Mouse (Mus musculus): ENCODE data around the gene Wscd2. TPM values are rescaled to one million over a fixed set of nuclear protein-coding genes. Genes with fewer than 3 reads are reported as not detected.

Gene Wscd2
- polyA plus RNA-seq, 1 experiment: not detected

DNA sequence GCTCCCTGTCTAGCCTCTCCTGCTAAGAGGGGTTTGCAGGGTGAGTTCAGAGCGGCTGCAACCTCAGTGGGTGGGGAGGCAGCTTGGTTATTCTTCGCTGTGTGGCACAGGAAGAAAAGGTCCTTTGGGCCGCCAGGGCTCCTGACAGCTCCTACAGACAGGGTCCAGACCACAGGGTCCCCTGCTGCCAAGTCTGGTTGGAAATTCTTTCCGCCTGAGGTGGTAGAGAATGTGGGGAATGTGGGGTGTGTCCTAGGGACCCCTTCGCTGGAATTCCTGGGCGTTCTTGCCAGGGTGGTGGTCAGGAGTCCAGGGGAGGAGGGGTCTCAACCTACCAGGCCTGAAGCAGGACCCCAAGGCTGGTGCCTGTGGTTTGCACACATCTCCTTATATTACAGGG is 13.3 kb upstream of the Wscd2 start:
- Histone ChIP-seq H3K36me3 (replicated peaks; ENCODE audit: low read length) (no peaks in the 10 kb centered on the region), H3K4me1 (no peaks in the 10 kb centered on the region), H3K9me3 (peaks cover 7% of the 10 kb centered on the region; the same call in 1 of the 2 replicates), H3K4me3 (replicated peaks) (no peak overlapping the region), H3K27me3 (replicated peaks) (peaks cover 35% of the 10 kb centered on the region)
- TF ChIP-seq FLI1 (IDR thresholded peaks at IDR 0.05; ENCODE audit: low read length) (no peak), GATA1 (IDR thresholded peaks at IDR 0.05; ENCODE audit: borderline replicate concordance, low read length) (no peak)

- Histone ChIP-seq H3K4me1 (no peaks in the 10 kb centered on the region), H3K36me3 (replicated peaks; ENCODE audit: low read length) (no peaks in the 10 kb centered on the region), H3K27me3 (replicated peaks) (peaks cover 22% of the 10 kb centered on the region), H3K4me3 (replicated peaks) (no peak overlapping the region), H3K9me3 (peaks cover 7% of the 10 kb centered on the region; the same call in 1 of the 2 replicates)
- TF ChIP-seq FLI1 (IDR thresholded peaks at IDR 0.05; ENCODE audit: low read length) (no peak), GATA1 (IDR thresholded peaks at IDR 0.05; ENCODE audit: borderline replicate concordance, low read length) (no peak)
Observed at GRCm38 (mm10) chr5:113479075-113479474, 11.1 kb upstream of the Wscd2 start.

- Histone ChIP-seq H3K4me1 (no peaks in the 10 kb centered on the region), H3K9me3 (peaks cover 7% of the 10 kb centered on the region; the same call in 1 of the 2 replicates), H3K4me3 (replicated peaks) (no peak overlapping the region), H3K27me3 (replicated peaks) (peaks cover 16% of the 10 kb centered on the region), H3K36me3 (replicated peaks; ENCODE audit: low read length) (no peaks in the 10 kb centered on the region)
- TF ChIP-seq FLI1 (IDR thresholded peaks at IDR 0.05; ENCODE audit: low read length) (no peak), GATA1 (IDR thresholded peaks at IDR 0.05; ENCODE audit: borderline replicate concordance, low read length) (no peak)
Observed at GRCm38 (mm10) chr5:113480451-113480850, 9.7 kb upstream of the Wscd2 start.

DNA sequence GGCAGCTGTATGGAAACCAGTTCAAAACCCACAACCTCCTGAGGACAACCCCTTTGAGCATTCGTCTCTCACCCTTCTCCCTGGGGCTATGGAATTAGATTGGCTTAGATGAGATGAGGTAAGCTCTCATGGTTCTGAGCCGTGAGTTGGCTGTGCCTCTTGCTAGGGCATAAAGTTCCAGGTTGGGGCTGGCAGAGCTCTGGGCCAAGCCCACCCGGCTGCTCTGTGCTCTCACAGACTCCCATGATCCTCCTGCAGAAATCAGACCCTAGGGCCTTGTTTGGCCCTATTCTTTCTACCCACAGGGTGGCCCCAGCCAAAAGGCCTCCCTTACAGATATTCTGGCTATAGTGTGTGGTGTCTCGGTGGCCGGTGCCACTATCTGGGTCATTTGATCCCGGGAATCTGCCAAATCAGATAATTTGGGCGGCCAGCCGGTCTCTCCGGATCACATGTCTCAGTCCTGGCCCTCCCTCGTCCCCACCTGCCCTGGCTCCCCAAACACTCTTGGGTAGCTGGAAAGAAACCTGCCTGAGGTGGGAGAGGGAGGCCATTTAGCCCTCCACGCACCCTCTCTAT is 4.5 kb upstream of the Wscd2 start:
- Histone ChIP-seq H3K36me3 (replicated peaks; ENCODE audit: low read length) (no peaks in the 10 kb centered on the region), H3K4me3 (replicated peaks) (no peak overlapping the region), H3K4me1 (no peaks in the 10 kb centered on the region), H3K9me3 (peaks cover 7% of the 10 kb centered on the region; the same call in 1 of the 2 replicates), H3K27me3 (replicated peaks) (peaks cover 30% of the 10 kb centered on the region)
- TF ChIP-seq FLI1 (IDR thresholded peaks at IDR 0.05; ENCODE audit: low read length) (no peak), GATA1 (IDR thresholded peaks at IDR 0.05; ENCODE audit: borderline replicate concordance, low read length) (no peak)

DNA sequence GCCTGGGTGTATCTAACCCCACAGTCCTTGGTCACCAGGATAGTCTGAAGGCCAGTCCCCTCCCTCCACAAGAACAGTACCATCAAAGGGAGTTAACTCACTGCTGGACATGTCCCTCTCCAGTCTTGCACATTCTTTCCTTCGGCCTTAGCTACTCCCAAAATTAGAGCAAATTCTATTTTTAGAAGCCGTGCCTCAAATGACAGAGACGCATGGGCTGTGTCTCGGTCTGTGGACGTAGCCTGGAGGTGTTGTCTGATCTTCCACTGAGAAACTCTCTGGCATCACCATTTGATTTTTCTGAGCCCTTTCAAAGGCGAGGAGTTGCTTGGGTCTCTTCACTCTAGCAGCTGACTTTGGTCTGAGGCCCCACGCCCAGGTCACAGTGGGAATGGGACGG is 2.3 kb upstream of the Wscd2 start:
- TF ChIP-seq FLI1 (IDR thresholded peaks at IDR 0.05; ENCODE audit: low read length) (no peak), GATA1 (IDR thresholded peaks at IDR 0.05; ENCODE audit: borderline replicate concordance, low read length) (no peak)
- H3K27me3 ChIP-seq (replicated peaks): peaks cover 48% of the 10 kb centered on the region
- H3K4me1 ChIP-seq: no peaks in the 10 kb centered on the region
- no peaks in the 10 kb centered on the region for H3K36me3 ChIP-seq (replicated peaks; ENCODE audit: low read length)
- no peaks in the 10 kb centered on the region for H3K9me3 ChIP-seq
- H3K4me3 ChIP-seq (replicated peaks): no peak overlapping the region

DNA sequence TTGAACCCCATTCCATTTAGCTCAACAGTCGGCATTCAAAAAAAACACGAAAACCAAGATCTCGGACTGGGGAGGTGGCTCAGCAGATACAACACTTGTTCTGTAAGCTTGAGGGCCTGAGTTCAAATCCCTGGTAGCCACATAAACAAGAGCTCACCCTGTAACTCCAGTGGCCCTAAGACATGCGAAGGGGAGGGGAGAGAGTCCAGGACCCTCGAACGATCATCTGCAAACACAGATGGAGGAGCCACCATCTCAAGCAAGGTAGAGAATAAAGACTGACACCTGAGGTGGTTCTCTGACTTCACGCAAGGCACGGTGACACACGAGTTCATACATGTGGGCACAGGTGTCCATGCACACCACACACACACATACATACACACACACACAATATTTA is 516 bp upstream of the Wscd2 start:
- peaks cover 62% of the 10 kb centered on the region for H3K27me3 ChIP-seq (replicated peaks)
- no peaks in the 10 kb centered on the region for H3K9me3 ChIP-seq
- TF ChIP-seq GATA1 (IDR thresholded peaks at IDR 0.05; ENCODE audit: borderline replicate concordance, low read length) (no peak), FLI1 (IDR thresholded peaks at IDR 0.05; ENCODE audit: low read length) (no peak)
- no peak overlapping the region for H3K4me3 ChIP-seq (replicated peaks)
- H3K4me1 ChIP-seq: no peaks in the 10 kb centered on the region
- no peaks in the 10 kb centered on the region for H3K36me3 ChIP-seq (replicated peaks; ENCODE audit: low read length)

GRCm38 (mm10) chr5:113490467-113491260 is 531 bp downstream of the Wscd2 start:
- H3K9me3 ChIP-seq: no peaks in the 10 kb centered on the region
- TF ChIP-seq GATA1 (IDR thresholded peaks at IDR 0.05; ENCODE audit: borderline replicate concordance, low read length) (no peak), FLI1 (IDR thresholded peaks at IDR 0.05; ENCODE audit: low read length) (no peak)
- peaks cover 60% of the 10 kb centered on the region for H3K27me3 ChIP-seq (replicated peaks)
- H3K4me3 ChIP-seq (replicated peaks): no peak overlapping the region
- no peaks in the 10 kb centered on the region for H3K4me1 ChIP-seq
- H3K36me3 ChIP-seq (replicated peaks; ENCODE audit: low read length): no peaks in the 10 kb centered on the region

DNA sequence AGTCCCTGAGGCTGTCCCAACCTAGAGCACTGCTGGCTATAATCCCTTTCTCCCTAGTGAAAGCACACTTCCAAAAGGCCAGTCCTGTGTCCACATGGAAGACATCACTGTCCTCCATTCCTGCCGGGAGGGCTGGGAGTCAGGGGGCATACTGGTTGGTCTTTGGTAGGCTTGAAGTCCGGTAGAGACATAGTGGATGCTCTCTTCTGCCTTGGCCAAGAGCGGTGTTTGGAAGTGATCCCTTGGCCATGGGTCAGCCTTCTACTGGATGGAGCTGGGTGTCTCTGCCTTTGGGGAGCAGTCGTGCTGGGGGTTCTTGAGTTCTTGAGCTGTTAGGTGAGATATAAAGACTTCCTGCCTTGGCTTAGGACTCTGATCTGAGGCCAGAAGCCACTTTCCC is 1.4 kb downstream of the Wscd2 start:
- Histone ChIP-seq H3K9me3 (no peaks in the 10 kb centered on the region), H3K27me3 (replicated peaks) (peaks cover 60% of the 10 kb centered on the region), H3K4me3 (replicated peaks) (no peak overlapping the region), H3K36me3 (replicated peaks; ENCODE audit: low read length) (no peaks in the 10 kb centered on the region), H3K4me1 (no peaks in the 10 kb centered on the region)
- TF ChIP-seq FLI1 (IDR thresholded peaks at IDR 0.05; ENCODE audit: low read length): no peak
- no peak for TF ChIP-seq GATA1 (IDR thresholded peaks at IDR 0.05; ENCODE audit: borderline replicate concordance, low read length)

DNA sequence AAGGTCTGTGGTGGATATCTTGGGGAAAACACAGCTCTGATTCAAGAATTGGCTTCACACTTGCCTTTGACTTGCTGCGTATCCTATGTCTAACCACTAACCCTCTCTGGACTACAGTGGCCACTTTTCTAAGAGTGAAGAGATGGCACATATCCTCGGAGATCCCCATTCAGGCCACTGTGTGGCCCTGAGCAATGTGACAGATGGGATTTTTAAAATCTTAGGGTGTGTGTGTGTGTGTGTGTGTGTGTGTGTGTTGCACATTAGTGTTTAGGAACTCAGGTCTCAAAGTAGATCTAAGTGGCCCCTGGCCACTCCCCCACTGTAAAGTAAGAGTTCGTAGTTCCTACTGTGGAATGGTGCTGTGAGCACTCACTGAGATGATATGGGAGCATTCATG is 1.9 kb downstream of the Wscd2 start:
- H3K27me3 ChIP-seq (replicated peaks): peaks cover 58% of the 10 kb centered on the region
- H3K36me3 ChIP-seq (replicated peaks; ENCODE audit: low read length): no peaks in the 10 kb centered on the region
- H3K9me3 ChIP-seq: no peaks in the 10 kb centered on the region
- H3K4me1 ChIP-seq: no peaks in the 10 kb centered on the region
- TF ChIP-seq FLI1 (IDR thresholded peaks at IDR 0.05; ENCODE audit: low read length) (no peak), GATA1 (IDR thresholded peaks at IDR 0.05; ENCODE audit: borderline replicate concordance, low read length) (no peak)
- no peak overlapping the region for H3K4me3 ChIP-seq (replicated peaks)

GRCm38 (mm10) chr5:113492417-113493035 is 2.4 kb downstream of the Wscd2 start:
- TF ChIP-seq FLI1 (IDR thresholded peaks at IDR 0.05; ENCODE audit: low read length) (no peak), GATA1 (IDR thresholded peaks at IDR 0.05; ENCODE audit: borderline replicate concordance, low read length) (no peak)
- peaks cover 59% of the 10 kb centered on the region for H3K27me3 ChIP-seq (replicated peaks)
- no peaks in the 10 kb centered on the region for H3K36me3 ChIP-seq (replicated peaks; ENCODE audit: low read length)
- H3K4me1 ChIP-seq: no peaks in the 10 kb centered on the region
- H3K4me3 ChIP-seq (replicated peaks): no peak overlapping the region
- H3K9me3 ChIP-seq: no peaks in the 10 kb centered on the region

Data from megakaryocyte, embryonic 14.5 days (primary cell).